Mouse (Mus musculus) urinary bladder, postnatal 4 days (tissue): Measurements from ENCODE around the gene Bphl.
"Not testable (repeated sequence)": the region's sequence is repeated elsewhere in the genome, so short reads cannot be mapped to it uniquely, and the experiment has no call there.

ENCODE experiments used
- DNase-seq, 2 experiments: peaks; one replicate each; pipeline ENCODE4 v3.0.0; 2021 to 2022; ENCODE audit warnings: low spot score in 2 of 2

The Bphl gene

GRCm38 (mm10) chr13:34088201-34088649, 50.8 kb downstream of the Bphl start:
- not testable (repeated sequence) for DNase-seq

DNA sequence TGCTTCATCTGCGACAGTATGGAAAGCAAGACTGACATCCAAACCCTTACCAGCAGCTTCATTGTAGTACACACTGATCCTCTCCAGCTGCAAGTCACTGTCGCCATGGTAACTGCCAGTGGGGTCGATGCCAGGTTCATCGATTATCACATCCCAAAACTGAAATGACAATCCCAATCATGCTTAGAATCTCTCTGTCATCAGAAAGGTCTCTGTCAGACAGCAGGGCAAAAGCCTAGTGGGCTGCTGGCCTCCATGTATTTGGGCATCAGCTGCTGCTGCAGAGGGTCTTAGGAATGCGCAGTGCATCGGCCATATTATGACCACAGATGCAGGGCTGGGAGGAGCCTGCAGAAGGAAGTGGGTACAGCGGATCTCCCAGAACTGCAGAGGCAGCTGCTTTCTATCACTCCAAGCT, 51.5 kb downstream of the Bphl start:
- no peak for DNase-seq

DNA sequence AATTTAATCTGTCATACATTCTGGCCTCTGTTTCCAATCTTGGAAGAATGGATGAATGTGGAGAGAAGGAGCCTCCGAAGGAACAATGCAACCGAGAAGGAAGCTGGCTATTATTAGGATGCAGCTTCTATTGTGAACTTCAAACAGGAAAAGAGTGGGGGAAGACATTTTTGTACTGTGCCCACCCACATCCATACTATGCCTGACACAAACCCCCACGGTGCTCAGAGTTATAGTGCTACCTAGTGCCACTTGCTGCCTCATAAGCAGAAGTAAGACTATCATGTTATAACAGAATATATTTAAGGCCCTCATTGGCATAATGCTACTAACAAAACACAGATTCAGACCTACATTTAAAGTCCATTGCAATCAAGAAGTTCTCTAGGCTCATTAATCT, 52.0 kb downstream of the Bphl start:
- no peak for DNase-seq

GRCm38 (mm10) chr13:34095542-34096435, 58.4 kb downstream of the Bphl start:
- DNase-seq, result no peak

GRCm38 (mm10) chr13:34096455-34096854, 59.1 kb downstream of the Bphl start:
- DNase-seq, result no peak

DNA sequence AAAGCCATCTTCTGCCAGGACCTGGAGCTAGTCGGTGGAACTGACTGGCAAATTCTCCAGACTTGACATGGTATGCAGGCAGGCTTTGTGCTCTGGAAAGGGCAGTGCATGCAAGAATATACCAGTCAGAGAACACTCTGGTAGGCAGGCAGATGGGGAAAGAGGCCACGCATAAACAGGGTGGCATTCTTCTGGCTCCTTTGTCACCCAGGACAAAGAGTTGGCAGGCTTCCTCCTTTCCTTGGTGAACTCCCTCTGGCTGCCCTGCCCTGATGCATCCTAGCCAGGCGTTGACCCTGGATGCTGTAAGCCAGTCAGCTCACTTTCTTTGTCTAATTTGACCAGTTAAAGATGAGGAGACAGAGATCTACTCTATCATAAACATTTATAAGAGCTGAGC, 59.7 kb downstream of the Bphl start:
- no peak for DNase-seq

GRCm38 (mm10) chr13:34100733-34101132, 63.3 kb downstream of the Bphl start:
- DNase-seq, result no peak

DNA sequence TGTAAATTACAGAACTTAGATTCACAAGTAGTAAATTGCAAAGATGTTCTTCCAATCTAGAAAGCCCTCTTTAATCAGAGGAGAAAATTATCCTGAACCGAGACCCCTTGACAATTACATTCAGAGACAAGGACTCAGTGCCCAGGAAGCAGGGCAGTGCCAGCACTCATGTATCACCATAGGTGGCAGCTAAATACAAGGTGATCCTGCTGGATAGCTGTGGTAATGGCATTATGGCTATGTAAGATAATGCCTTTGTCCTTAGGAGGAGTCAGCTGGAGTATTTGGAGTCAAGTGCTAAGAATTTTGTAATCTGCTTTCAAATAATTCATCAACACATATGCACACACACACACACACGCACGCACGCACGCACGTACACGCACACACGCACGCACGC, 63.9 kb downstream of the Bphl start:
- DNase-seq, result no peak

GRCm38 (mm10) chr13:34101908-34102307, 64.5 kb downstream of the Bphl start:
- no peak for DNase-seq

- DNase-seq, result no peak
Observed at GRCm38 (mm10) chr13:34105364-34105763, 68.0 kb downstream of the Bphl start.

DNA sequence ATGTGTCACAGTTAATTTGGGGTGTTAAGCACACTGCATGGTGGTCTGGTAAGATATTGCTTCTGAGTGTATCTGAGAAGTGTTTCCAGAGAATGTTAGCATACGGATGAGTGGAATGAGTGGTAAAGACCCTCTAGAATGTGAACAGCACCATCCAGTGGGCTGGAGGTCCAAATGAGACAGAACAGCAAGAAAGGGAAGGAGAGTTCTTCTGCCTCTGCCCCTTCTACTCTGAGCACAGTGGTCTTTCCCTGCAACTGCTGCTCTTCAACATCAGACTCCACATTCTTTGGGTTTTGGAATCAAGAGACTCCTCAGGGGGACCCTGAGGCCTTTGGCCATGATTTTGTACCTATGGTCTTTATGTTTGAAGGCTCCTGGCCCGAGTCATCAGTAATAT, 68.9 kb downstream of the Bphl start:
- no peak for DNase-seq

DNA sequence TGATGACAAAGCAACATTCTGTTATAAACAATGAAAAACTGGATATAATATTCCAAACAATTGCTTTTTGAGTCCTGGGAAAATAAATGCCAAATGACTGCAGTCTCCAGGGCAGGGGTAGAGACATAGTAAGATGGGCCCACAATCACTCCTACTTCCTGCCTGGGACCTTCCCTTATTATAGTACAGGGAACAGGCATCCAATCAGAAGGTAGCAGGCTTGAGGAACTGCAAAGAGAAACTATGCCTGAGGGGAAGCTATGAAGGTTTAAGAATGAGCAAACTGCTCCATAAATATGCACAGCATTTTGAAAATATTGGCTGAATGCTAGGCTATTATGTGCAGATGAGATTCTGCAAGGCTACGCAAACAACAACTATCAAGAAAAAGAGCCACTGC, 69.6 kb downstream of the Bphl start:
- no peak for DNase-seq

- DNase-seq, result no peak
Observed at GRCm38 (mm10) chr13:34109035-34109676, 71.8 kb downstream of the Bphl start.

DNA sequence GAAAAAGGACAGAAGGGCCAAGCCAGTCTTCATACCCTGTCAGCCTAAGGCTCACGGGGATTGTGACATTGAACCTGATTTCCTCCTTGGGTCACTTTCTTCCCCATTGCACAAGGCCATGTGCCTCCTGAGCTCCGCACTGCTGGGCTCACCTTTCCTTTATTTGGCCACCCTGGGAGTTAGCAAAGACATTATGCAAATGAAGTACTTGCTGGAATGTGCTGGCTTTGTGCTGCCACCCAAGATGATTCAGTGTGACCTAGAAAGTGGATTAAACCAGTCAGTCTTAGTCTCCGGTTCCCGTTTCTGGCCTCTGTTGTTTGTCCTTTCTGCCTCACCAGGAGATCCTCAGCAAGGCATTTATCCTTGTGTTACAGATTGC, 72.3 kb downstream of the Bphl start:
- DNase-seq, result no peak

DNA sequence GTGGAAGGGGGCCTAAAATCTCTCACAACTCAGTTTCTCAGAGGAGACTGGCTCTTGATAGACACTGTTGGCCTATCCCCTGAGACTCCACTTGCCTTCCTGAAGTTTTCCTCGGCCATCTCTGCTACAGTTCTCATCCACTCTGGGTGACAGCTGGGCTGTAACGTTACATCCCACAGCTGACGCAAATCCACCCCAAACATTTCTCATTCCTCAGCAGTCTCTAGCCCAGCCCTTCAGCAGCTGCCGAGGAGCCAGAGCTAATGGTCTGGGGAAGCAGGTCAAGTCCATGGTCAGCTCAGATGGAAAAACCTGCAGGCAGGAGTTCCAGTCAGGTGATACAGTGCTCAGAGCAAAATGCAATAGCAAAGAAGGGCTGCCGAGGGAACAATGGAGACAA, 73.6 kb downstream of the Bphl start:
- DNase-seq, result no peak

GRCm38 (mm10) chr13:34111878-34112277, 74.5 kb downstream of the Bphl start:
- no peak for DNase-seq

DNA sequence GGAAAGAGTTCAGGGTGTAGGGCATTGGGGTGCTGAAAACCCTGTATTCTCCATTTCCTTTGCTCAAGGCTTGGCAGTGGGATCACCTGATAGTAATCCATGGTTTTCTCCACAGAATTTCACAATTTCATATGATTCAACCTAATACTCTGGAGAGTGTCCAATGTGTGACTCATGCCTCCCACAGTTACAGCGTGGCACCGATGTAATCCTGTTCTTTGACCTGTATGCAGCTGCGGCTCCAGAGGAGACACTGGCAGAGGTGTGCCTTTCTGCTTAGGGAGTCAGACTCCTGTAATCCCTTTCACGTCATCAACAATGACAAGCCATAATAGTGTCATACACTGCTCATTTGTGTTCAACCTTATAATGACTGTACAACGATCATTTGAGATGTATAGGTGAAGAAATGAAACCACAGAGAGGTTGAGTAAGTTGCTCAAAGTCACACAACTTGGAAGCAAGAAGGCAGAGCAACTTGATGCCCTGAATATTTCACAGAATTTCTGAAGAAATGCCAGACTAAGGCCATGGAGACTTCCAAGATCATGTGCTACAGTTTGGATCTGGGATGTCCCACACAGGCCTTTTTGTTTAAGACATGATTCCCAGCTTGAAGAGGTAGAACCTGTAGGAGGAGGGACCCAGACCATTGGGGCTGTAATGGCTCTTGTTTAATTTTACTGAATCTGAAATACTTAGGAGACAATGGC, 75.1 kb downstream of the Bphl start:
- no peak for DNase-seq

GRCm38 (mm10) chr13:34113086-34113485, 75.7 kb downstream of the Bphl start:
- no peak for DNase-seq

- DNase-seq, result no peak
Observed at GRCm38 (mm10) chr13:34114654-34115053, 77.3 kb downstream of the Bphl start.

DNA sequence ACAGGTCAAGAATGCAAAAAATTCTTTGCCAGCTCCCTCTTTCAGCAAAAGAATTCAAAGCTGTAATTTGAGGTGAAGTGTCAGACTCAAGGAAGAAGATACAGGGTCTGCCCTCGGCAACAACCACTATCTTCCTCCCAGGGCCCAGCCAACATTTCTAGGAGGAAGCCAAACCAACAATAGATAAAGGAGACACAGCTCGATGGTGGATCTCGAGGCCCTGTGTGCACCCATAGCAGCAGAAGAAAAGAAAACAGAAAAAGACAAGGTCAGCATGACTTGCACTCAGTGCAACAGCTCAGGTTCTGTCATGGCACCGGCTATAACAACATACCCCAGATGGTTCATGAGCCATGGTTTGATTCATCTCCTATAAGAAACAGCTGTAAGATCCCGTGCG, 79.1 kb downstream of the Bphl start:
- DNase-seq, result no peak

DNA sequence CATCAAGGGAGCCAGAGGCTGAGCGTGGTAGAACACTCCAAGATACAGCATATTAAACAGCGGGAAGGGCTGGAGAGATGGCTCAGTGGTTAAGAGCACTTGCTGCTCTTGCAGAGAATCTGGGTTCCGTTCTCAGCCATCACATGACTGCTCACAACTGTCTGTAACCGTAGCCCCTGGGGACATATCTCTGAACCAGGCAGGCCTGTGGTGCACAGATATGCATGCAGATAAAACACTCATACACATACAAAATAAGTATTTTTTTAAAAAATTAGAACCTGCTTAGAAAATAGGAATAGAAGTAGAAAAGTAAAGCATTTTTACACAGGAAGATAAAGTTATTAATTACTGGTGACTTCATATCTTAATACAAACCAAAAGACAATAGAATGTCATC, 81.4 kb downstream of the Bphl start:
- DNase-seq, result no peak

DNA sequence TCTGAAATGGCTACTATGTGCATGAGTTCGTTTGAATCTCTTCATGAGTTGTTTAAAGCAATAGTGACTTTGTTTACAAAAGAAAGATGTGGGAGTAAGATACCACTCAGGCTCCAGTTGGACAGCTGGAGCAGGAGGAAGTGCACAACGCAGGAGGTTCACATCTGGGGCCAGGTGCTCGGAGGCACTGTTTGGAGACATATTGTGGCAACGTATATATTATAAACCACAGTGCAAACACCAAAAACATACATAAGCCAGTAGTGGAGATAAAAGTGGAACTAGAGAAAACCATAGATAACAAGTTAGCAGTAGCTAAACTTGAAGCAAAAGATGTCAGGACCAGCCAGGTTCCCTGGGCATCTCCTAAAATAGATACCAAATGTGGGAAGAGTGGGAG, 82.0 kb downstream of the Bphl start:
- DNase-seq, result no peak

- DNase-seq, result no peak
Observed at GRCm38 (mm10) chr13:34120536-34120935, 83.1 kb downstream of the Bphl start.
